Mouse (Mus musculus): ENCODE measurements around the gene Slc22a5.

GRCm38 (mm10) chr11:53899981-53900380, 8.5 kb upstream of the Slc22a5 start:
- TF ChIP-seq POLR2A (IDR thresholded peaks at IDR 0.05; ENCODE audit: borderline replicate concordance, low read depth, low read length) (no peak), CTCF (IDR thresholded peaks at IDR 0.05; ENCODE audit: low read depth, low read length) (no peak)
